Mouse (Mus musculus): ENCODE measurements around the gene 6430550D23Rik.
A peak's percentile ranks its signal among the peaks of the same experiment; 100 is the strongest.

DNA sequence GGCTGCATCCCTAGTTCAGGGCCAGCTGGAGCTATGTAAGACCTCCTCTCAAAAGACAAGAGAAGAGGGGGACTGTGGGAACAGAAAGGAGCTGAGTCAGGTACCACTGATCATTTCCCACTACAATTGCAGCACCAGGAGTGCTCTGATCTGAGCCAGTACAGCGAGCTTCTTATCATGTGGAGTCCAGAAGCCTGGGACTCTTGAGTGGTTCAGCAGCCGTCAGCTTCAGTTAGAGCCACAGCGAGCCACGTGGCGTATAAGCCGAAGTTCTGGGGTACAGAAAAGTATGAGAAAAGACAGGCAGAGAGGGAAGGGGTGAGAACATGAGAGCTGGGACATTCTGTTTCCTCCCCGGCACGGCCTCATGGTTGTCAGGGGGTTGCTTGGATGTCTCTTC, 13.4 kb upstream of the 6430550D23Rik start:
- TF ChIP-seq CTCF (IDR thresholded peaks at IDR 0.05; ENCODE audit: low read depth) (no peak), EP300 (IDR thresholded peaks at IDR 0.05; ENCODE audit: low read depth) (peak; percentile 41; the same call in 1 of the 2 replicates)
